Mouse (Mus musculus) mature B cell (primary cell): ENCODE data around the gene Wars2.

ENCODE experiments used
- in situ Hi-C: fragments of 300-500 bp; cut with MboI; formaldehyde crosslinking; loops from 2 replicates; pipeline ENCODE4 v1.14.3; 2019

The Wars2 gene

GRCm38 (mm10) chr3:99247996-99248801 lies 107.3 kb downstream of the Wars2 start:
- in situ Hi-C loops: no loop called here

- in situ Hi-C loops: no loop called here
Measured at GRCm38 (mm10) chr3:99248831-99249550, 108.1 kb downstream of the Wars2 start.

- in situ Hi-C loops: no loop called here
Measured at GRCm38 (mm10) chr3:99249551-99249870, 108.6 kb downstream of the Wars2 start.

GRCm38 (mm10) chr3:99249906-99250305 lies 109.0 kb downstream of the Wars2 start:
- in situ Hi-C loops: no loop called here

GRCm38 (mm10) chr3:99251271-99252165 lies 110.7 kb downstream of the Wars2 start:
- in situ Hi-C loops: no loop called here

GRCm38 (mm10) chr3:99252461-99253091 lies 111.7 kb downstream of the Wars2 start:
- in situ Hi-C loops: no loop called here

GRCm38 (mm10) chr3:99253092-99253488 lies 112.2 kb downstream of the Wars2 start:
- in situ Hi-C loops: no loop called here

GRCm38 (mm10) chr3:99253497-99254451 lies 112.9 kb downstream of the Wars2 start:
- in situ Hi-C loops: no loop called here

- in situ Hi-C loops: no loop called here
Measured at GRCm38 (mm10) chr3:99254559-99255151, 113.8 kb downstream of the Wars2 start.

GRCm38 (mm10) chr3:99255411-99256365 lies 114.8 kb downstream of the Wars2 start:
- in situ Hi-C loops: no loop called here

- in situ Hi-C loops: no loop called here
Measured at GRCm38 (mm10) chr3:99256366-99256750, 115.5 kb downstream of the Wars2 start.

- in situ Hi-C loops: no loop called here
Measured at GRCm38 (mm10) chr3:99256766-99257165, 115.9 kb downstream of the Wars2 start.

GRCm38 (mm10) chr3:99257586-99258577 lies 117.0 kb downstream of the Wars2 start:
- in situ Hi-C loops: no loop called here

GRCm38 (mm10) chr3:99259741-99260270 lies 118.9 kb downstream of the Wars2 start:
- in situ Hi-C loops: no loop called here

- in situ Hi-C loops: no loop called here
Measured at GRCm38 (mm10) chr3:99260395-99260794, 119.5 kb downstream of the Wars2 start.

- in situ Hi-C loops: no loop called here
Measured at GRCm38 (mm10) chr3:99261371-99261791, 120.5 kb downstream of the Wars2 start.

GRCm38 (mm10) chr3:99261986-99262385 lies 121.1 kb downstream of the Wars2 start:
- in situ Hi-C loops: no loop called here
